Mouse (Mus musculus) left cerebral cortex, adult 11 months (tissue): ENCODE results near the gene Zfp382.
A peak's percentile ranks its signal among the peaks of the same experiment; 100 is the strongest.
"Not testable (repeated sequence)": the region's sequence is repeated elsewhere in the genome, so short reads cannot be mapped to it uniquely, and the experiment has no call there.

Experiments used
- DNase-seq: peaks from one replicate; pipeline ENCODE4 v3.0.0; 2022; ENCODE audit warnings: low spot score

The Zfp382 gene

GRCm38 (mm10) chr7:30121308-30122187, at the start of gene Zfp382:
Gene Zfp382, plus strand, starts transcription at chr7:30121942.
- DNase-seq = peak; percentile 81

- DNase-seq = peak; percentile 74
Observed at GRCm38 (mm10) chr7:30072146-30073028, 49.4 kb upstream of the Zfp382 start, which contains the start of gene Zfp82. Gene Zfp82, minus strand, starts transcription at chr7:30072900.

- no peak for DNase-seq
Observed at GRCm38 (mm10) chr7:30086524-30086923, 35.2 kb upstream of the Zfp382 start.

- no peak for DNase-seq
Observed at GRCm38 (mm10) chr7:30089405-30089804, 32.3 kb upstream of the Zfp382 start.

GRCm38 (mm10) chr7:30090092-30090969, 31.4 kb upstream of the Zfp382 start, which contains the start of the genes Gm26920 and Zfp566:
Gene Gm26920, minus strand, starts transcription at chr7:30090410.
Gene Zfp566, minus strand, starts transcription at chr7:30090527.
- peak; percentile 94 for DNase-seq

GRCm38 (mm10) chr7:30090970-30091585, 30.7 kb upstream of the Zfp382 start:
- DNase-seq = no peak

- no peak for DNase-seq
Observed at GRCm38 (mm10) chr7:30092666-30093065, 29.1 kb upstream of the Zfp382 start.

- DNase-seq = no peak
Observed at GRCm38 (mm10) chr7:30093918-30094415, 27.8 kb upstream of the Zfp382 start.

GRCm38 (mm10) chr7:30094646-30095429, 26.9 kb upstream of the Zfp382 start, which contains the start of gene Zfp260:
Gene Zfp260, plus strand, starts transcription at chr7:30094777.
- peak; percentile 89 for DNase-seq

GRCm38 (mm10) chr7:30095551-30096125, 26.1 kb upstream of the Zfp382 start:
- no peak for DNase-seq

GRCm38 (mm10) chr7:30099297-30099696, 22.4 kb upstream of the Zfp382 start:
- peak; percentile 72 for DNase-seq

- no peak for DNase-seq
Observed at GRCm38 (mm10) chr7:30116076-30116475, 5.7 kb upstream of the Zfp382 start.

GRCm38 (mm10) chr7:30117935-30118334, 3.8 kb upstream of the Zfp382 start:
- not testable (repeated sequence) for DNase-seq

GRCm38 (mm10) chr7:30122188-30122530, 417 bp downstream of the Zfp382 start:
- DNase-seq = no peak

- DNase-seq = no peak
Observed at GRCm38 (mm10) chr7:30129900-30130299, 8.2 kb downstream of the Zfp382 start.

- no peak for DNase-seq
Observed at GRCm38 (mm10) chr7:30132396-30132795, 10.7 kb downstream of the Zfp382 start.

- no peak for DNase-seq
Observed at GRCm38 (mm10) chr7:30136826-30137225, 15.1 kb downstream of the Zfp382 start.

- no peak for DNase-seq
Observed at GRCm38 (mm10) chr7:30143170-30143554, 21.4 kb downstream of the Zfp382 start.

GRCm38 (mm10) chr7:30143555-30144209, 21.9 kb downstream of the Zfp382 start:
- peak; percentile 59 for DNase-seq
